Mouse (Mus musculus): ENCODE measurements at regions not wholly inside any gene's neighbourhood (a gene's known extent, or its start where the extent isn't known, plus 50 kb on each side); places are given as distances from the start of the nearest gene placed in this dataset.
"Not testable (repeated sequence)": the region's sequence is repeated elsewhere in the genome, so short reads cannot be mapped to it uniquely, and the experiment has no call there.

GRCm38 (mm10) chr6:99934394-99934793, 208.2 kb upstream of the Prok2 start:
- no peak for DNase-seq

- no peak for DNase-seq
Observed at GRCm38 (mm10) chr6:99933404-99933803, 207.2 kb upstream of the Prok2 start.

- no peak for DNase-seq
Observed at GRCm38 (mm10) chr6:99932923-99933322, 206.7 kb upstream of the Prok2 start.

DNA sequence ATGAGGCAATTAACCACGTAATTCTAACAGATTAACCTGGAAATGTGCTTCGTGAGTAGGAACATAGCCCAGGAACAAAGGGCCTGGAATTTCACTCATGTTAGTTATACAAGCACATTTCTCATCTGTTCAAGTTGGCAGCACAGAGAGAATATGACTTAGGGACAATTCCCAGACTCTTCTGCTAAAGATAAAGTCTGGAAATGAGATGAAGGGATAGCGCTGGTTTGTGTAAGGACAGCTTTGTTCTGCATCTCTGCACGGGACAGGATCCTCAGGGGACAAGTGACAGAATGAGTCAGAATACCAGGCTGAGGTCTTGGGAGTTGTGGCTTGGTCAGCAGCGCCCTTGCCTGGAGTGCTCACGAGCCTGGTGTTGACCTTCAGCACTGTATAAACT, 206.2 kb upstream of the Prok2 start:
- DNase-seq, result no peak

DNA sequence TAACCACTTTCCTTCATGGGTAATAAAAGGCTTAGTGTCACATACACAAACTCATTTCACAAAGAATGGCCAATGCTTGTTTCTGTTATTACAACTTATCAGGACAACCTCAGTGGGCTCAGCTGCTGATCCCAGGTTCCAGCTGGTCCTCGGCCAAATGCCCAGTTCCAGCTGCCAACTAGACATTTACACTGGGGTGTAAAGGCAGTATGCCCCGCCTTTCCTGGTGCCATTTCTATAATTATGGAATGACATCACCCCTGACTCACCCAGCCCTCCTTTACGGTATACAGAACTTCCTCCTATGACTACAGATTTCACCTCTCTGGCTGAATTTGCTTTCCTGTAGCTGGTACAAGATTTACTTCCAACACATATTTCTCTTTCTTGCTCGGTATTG, 205.4 kb upstream of the Prok2 start:
- DNase-seq, result no peak

DNA sequence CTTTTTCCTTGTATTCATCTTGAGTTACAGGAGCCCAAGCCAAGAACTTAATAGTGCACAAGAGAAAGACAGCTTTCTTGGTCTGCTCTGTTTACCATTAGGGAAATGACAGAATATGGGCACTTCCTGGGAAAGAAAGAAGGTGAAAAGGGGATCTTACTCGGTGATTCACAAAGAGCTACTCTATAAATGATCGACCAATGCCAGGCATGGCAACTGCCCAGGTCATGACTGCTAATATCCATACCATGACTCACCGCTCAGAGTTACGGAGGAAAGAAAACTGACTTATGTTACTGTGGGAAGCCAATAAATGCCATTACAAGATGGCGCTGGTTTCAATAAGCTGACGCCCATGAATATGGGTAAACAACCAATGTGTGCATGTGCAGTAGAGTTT, 204.1 kb upstream of the Prok2 start:
- DNase-seq, result no peak

- no peak for DNase-seq
Observed at GRCm38 (mm10) chr6:99927933-99928555, 201.9 kb upstream of the Prok2 start.

GRCm38 (mm10) chr6:99924181-99924580, 198.0 kb upstream of the Prok2 start:
- no peak for DNase-seq

- DNase-seq, result no peak
Observed at GRCm38 (mm10) chr6:99921966-99922365, 195.8 kb upstream of the Prok2 start.

GRCm38 (mm10) chr6:99919816-99920562, 193.8 kb upstream of the Prok2 start:
- no peak for DNase-seq

DNA sequence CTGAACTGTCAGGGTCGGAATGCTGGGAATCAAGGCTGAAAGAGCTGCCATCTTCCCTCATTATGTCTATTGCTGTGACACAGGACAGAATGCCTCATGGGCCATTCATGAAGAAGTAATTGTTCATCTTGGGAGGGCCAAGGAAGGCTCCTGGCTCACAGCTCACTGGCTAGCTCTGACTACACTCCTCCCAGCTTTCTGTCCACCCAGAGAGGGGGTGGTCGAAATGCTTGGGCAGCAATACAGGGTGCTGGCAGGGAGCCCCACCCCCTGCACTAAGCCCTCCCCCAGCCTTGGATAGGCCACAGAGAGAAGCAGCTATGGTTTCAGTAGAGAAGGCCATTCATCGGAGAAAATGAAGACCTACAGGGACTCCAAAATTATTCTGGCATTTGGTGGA, 192.2 kb upstream of the Prok2 start:
- no peak for DNase-seq

DNA sequence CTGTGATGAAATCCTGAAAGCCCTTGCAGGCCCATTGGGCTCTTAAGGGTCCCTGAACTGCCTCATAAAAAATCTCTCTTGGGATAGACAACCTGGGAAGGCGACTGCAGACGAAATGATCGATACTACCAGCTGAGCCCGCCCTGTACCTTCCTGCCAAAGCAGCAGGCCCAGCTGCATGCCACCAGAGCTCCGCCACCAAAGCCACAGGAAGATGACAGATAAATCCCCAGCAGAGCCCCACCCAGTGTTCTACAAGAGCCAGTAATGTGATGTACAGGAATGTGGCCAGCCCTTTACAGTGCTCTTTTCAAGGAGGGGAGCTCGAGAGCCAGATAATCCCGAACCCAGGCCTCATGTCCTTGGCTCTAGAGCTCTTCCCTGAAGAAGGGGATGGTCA, 183.7 kb upstream of the Prok2 start:
- peak; percentile 42 to 48 for DNase-seq

GRCm38 (mm10) chr6:99909459-99909858, 183.3 kb upstream of the Prok2 start:
- DNase-seq, result no peak

DNA sequence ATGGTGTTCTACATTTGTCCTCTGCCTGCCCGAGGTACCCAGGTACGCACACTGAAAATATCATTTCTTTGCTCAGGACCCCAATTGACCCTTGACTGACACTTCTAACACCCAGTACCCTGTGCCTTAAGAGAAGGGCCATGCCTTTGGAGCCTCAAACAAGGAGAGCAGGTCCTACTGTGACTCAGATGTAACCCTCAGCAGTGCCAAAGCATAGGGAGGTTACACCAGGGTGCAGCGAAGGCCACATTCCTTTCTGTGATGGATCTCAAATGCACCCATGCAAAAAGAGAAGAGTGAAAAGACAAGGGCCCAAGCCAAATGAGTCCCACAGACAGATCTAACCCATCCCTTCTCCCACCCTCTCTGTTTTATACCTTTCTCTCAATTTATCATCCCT, 181.9 kb upstream of the Prok2 start:
- DNase-seq, result no peak

GRCm38 (mm10) chr6:99905194-99905593, 179.0 kb upstream of the Prok2 start:
- peak in 1 of 2 experiments; percentile 10 for DNase-seq

GRCm38 (mm10) chr6:99904607-99905006, 178.4 kb upstream of the Prok2 start:
- DNase-seq, result no peak

- not testable (repeated sequence) for DNase-seq
Observed at GRCm38 (mm10) chr6:99904044-99904443, 177.9 kb upstream of the Prok2 start.

- DNase-seq, result no peak
Observed at GRCm38 (mm10) chr6:99901564-99901963, 175.4 kb upstream of the Prok2 start.

DNA sequence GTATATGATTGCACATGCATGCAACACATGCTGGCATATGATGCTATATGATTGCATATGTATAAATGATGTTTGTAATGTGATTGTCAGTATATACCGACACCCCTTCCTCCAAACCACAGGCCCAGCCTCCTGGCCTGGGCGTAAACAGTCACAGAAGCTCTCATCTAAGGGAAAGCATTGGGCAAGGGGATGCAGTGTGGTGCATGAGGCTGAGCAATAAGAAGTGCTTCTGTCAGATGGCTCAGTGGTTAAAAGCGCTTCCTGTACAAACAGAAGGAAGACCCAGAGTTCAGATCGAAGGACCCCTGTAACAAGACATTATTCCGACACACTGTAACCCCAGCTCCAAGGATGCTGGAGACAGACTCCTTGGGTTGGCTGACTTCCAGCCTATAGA, 175.0 kb upstream of the Prok2 start:
- DNase-seq, result no peak

- no peak for DNase-seq
Observed at GRCm38 (mm10) chr6:99899704-99900103, 173.5 kb upstream of the Prok2 start.

DNA sequence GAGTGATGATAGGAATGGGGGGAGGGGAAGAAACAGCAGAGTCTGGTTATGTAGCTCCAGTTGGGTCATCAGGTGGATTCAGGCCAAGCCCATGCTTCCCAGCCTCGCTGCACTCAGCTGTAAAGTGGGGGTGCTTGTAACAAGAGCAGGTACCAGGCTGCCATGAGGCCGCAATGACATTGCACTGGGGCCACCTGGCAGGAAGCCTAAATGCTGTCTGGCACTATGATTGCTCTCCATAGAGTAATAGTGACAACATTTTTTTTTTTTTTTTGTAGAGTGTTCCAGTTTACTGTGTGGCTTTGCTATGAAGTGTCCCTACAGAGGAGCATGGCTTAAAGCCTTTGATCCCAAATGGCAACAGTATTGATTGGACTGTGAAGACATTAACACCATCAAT, 171.9 kb upstream of the Prok2 start:
- no peak for DNase-seq

DNA sequence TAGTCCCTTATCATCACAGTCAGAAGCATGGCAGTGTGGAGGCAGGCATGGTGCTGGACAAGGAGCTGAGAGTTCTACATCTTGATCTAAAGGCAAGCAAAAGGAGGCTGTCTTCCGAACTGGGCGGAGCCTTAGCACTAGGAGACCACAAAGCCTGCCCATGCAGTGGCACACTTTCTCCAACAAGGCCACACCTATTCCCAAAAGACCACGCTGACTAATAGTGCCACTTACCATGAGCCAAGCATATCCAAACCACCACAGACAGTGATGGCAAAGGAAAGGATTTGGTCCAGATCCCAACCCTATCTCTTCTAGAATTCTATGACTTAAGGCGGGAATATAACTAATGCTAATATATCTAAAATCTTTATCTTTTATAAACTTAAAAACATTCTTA, 169.4 kb upstream of the Prok2 start:
- no peak for DNase-seq

- DNase-seq, result no peak
Observed at GRCm38 (mm10) chr6:99893936-99894335, 167.7 kb upstream of the Prok2 start.

DNA sequence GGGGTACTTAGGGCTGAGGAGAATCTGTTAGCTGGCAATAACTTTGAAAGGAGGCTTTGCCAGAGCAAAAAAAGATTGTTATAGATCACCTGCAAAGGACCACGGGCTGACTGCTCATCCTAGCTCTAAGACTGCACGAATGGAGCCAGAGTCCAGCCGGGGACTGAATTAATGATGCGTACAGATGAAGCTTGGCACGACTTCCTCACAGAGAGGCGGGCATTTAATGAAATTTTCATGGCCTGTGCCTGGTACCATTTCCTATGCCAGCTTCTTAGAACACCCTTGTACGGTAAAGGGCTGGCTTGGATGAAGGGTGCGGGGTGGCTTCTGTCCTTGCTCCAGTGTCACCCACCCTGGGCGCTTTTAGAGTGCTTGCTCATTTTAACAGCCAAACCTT, 166.0 kb upstream of the Prok2 start:
- DNase-seq, result no peak

- DNase-seq, result no peak
Observed at GRCm38 (mm10) chr6:99891790-99892189, 165.6 kb upstream of the Prok2 start.

Data from thymus, adult 18-20 months (tissue).